Mouse (Mus musculus): ENCODE measurements around the gene Mrps2. TPM values are rescaled to one million over a fixed set of nuclear protein-coding genes. Genes with fewer than 3 reads are reported as not detected.
"Not testable (repeated sequence)": the region's sequence is repeated elsewhere in the genome, so short reads cannot be mapped to it uniquely, and the experiment has no call there.

Gene Mrps2
- polyA plus RNA-seq, 1 experiment from 2014 or later, result 67.8 TPM

GRCm38 (mm10) chr2:28451663-28452062 is 16.2 kb upstream of the Mrps2 start:
- peaks cover 13% of the 10 kb centered on the region for H3K27me3 ChIP-seq (ENCODE audit: low read depth, poor library complexity, severe bottlenecking)
- H3K27ac ChIP-seq (replicated peaks), result no peak overlapping the region
- peaks cover 43% of the 10 kb centered on the region for H3K36me3 ChIP-seq
- no peaks in the 10 kb centered on the region for H3K9me3 ChIP-seq (replicated peaks)
- WGBS, result 92% methylated on average over 11 of the region's 11 CpGs
- H3K4me3 ChIP-seq, result no peak overlapping the region
- H3K4me1 ChIP-seq, result peaks cover 14% of the 10 kb centered on the region
- DNase-seq (ENCODE audit: low spot score), result no peak

- H3K27ac ChIP-seq (replicated peaks), result no peak overlapping the region
- no peak overlapping the region for H3K4me3 ChIP-seq
- no peaks in the 10 kb centered on the region for H3K9me3 ChIP-seq (replicated peaks)
- 85% methylated on average over 6 of the region's 6 CpGs for WGBS
- no peak for DNase-seq (ENCODE audit: low spot score)
- H3K27me3 ChIP-seq (ENCODE audit: low read depth, poor library complexity, severe bottlenecking), result no peaks in the 10 kb centered on the region
- H3K4me1 ChIP-seq, result no peaks in the 10 kb centered on the region
- peaks cover 43% of the 10 kb centered on the region for H3K36me3 ChIP-seq
These were observed 14.3 kb upstream of the Mrps2 start for GRCm38 (mm10) chr2:28453539-28453938.

- peaks cover 21% of the 10 kb centered on the region for H3K36me3 ChIP-seq
- no peaks in the 10 kb centered on the region for H3K27me3 ChIP-seq (ENCODE audit: low read depth, poor library complexity, severe bottlenecking)
- 63% methylated on average over 1 of the region's 1 CpGs for WGBS
- H3K4me1 ChIP-seq, result no peaks in the 10 kb centered on the region
- no peaks in the 10 kb centered on the region for H3K9me3 ChIP-seq (replicated peaks)
- DNase-seq (ENCODE audit: low spot score), result no peak
- H3K27ac ChIP-seq (replicated peaks), result no peak overlapping the region
- H3K4me3 ChIP-seq, result no peak overlapping the region
These were observed 11.2 kb upstream of the Mrps2 start for GRCm38 (mm10) chr2:28456616-28457015.

- Histone ChIP-seq H3K27ac (replicated peaks) (no peak overlapping the region), H3K4me3 (no peak overlapping the region), H3K9me3 (replicated peaks) (no peaks in the 10 kb centered on the region), H3K36me3 (peaks cover 3% of the 10 kb centered on the region), H3K4me1 (peaks cover 23% of the 10 kb centered on the region), H3K27me3 (ENCODE audit: low read depth, poor library complexity, severe bottlenecking) (peaks cover 18% of the 10 kb centered on the region)
- WGBS, result 40% methylated on average over 3 of the region's 3 CpGs
- peak; percentile 62 for DNase-seq (ENCODE audit: low spot score)
These were observed 3.9 kb upstream of the Mrps2 start for GRCm38 (mm10) chr2:28463919-28464318.

GRCm38 (mm10) chr2:28464919-28465318 is 2.9 kb upstream of the Mrps2 start:
- Histone ChIP-seq H3K27me3 (ENCODE audit: low read depth, poor library complexity, severe bottlenecking) (peaks cover 18% of the 10 kb centered on the region), H3K9me3 (replicated peaks) (no peaks in the 10 kb centered on the region), H3K4me3 (no peak overlapping the region), H3K36me3 (peaks cover 13% of the 10 kb centered on the region), H3K27ac (replicated peaks) (no peak overlapping the region), H3K4me1 (peaks cover 25% of the 10 kb centered on the region)
- no peak for DNase-seq (ENCODE audit: low spot score)
- 86% methylated on average over 9 of the region's 9 CpGs for WGBS

- no peaks in the 10 kb centered on the region for H3K9me3 ChIP-seq (replicated peaks)
- 6% methylated on average over 25 of the region's 25 CpGs for WGBS
- DNase-seq (ENCODE audit: low spot score), result peak; percentile 78
- peaks cover 24% of the 10 kb centered on the region for H3K36me3 ChIP-seq
- peak within 1 kb of the TSS; percentile 63; the same call in 1 of the 2 replicates for H3K27ac ChIP-seq (replicated peaks)
- H3K27me3 ChIP-seq (ENCODE audit: low read depth, poor library complexity, severe bottlenecking), result peaks cover 18% of the 10 kb centered on the region
- peak within 1 kb of the TSS; percentile 48 for H3K4me3 ChIP-seq
- peaks cover 25% of the 10 kb centered on the region for H3K4me1 ChIP-seq
These were observed 1.9 kb upstream of the Mrps2 start, which contains the start of gene 1700007K13Rik for GRCm38 (mm10) chr2:28465836-28466518. 1700007K13Rik (minus strand) TSS chr2:28466332.

DNA sequence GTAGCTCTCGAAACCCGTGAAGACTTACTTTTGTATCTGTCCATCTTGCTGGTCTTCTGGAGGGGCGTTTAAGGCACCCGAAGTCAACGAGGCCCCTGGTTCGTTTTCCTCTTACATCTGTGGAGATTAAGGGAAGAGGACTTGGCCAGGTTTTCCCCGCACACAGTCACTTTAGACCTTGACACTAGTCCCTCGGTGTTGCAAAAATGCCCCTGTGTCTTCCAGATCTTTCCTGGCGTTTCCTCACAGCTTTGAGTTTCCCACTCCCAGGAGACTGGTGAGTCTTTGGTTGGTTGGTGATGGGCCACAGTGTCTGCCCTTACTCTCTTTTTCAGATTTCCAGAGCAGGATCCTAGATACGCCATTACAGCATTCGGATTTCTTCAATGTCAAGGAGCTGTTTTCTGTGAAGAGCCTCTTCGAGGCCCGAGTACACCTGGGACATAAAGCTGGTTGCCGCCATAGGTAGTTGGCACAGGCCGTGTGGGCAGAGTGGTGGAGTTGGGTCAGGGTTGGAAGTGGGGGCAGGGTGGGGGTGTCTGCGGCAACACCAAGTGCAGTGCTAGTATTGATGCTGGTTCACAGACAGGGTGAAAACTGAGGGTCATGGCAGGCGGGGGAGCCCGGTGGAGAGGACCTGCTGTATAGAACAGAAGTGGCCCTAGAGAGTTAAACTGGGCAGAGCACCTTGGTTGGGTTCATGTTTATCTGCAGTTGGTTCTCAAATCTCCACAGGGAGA is 790 bp downstream of the Mrps2 start:
- DNase-seq (ENCODE audit: low spot score), result no peak
- WGBS, result 53% methylated on average over 18 of the region's 18 CpGs
- peak overlapping the region; percentile 92 for H3K4me3 ChIP-seq
- peak overlapping the region; percentile 95 for H3K27ac ChIP-seq (replicated peaks)
- H3K9me3 ChIP-seq (replicated peaks), result no peaks in the 10 kb centered on the region; the same call in 1 of the 2 replicates
- peaks cover 18% of the 10 kb centered on the region for H3K27me3 ChIP-seq (ENCODE audit: low read depth, poor library complexity, severe bottlenecking)
- peaks cover 50% of the 10 kb centered on the region for H3K36me3 ChIP-seq
- peaks cover 25% of the 10 kb centered on the region for H3K4me1 ChIP-seq

DNA sequence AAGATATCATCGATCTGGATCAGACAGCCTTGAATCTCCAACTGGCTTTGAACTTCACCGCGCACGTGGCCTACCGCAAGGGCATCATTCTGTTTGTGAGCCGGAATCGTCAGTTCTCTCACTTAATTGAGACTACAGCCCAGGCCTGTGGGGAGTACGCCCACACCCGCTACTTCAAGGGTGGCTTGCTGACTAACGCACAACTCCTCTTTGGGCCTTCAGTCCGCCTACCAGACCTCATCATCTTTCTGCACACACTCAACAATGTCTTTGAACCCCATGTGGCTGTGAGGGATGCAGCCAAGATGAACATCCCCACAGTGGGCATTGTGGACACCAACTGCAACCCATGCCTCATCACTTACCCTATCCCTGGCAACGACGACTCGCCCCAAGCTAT is 1.6 kb downstream of the Mrps2 start:
- no peak for DNase-seq (ENCODE audit: low spot score)
- H3K4me1 ChIP-seq, result peaks cover 25% of the 10 kb centered on the region
- H3K36me3 ChIP-seq, result peaks cover 50% of the 10 kb centered on the region
- H3K4me3 ChIP-seq, result peak overlapping the region; percentile 92
- 95% methylated on average over 14 of the region's 14 CpGs for WGBS
- no peaks in the 10 kb centered on the region; the same call in 1 of the 2 replicates for H3K9me3 ChIP-seq (replicated peaks)
- H3K27me3 ChIP-seq (ENCODE audit: low read depth, poor library complexity, severe bottlenecking), result peaks cover 13% of the 10 kb centered on the region
- no peak overlapping the region for H3K27ac ChIP-seq (replicated peaks)

DNA sequence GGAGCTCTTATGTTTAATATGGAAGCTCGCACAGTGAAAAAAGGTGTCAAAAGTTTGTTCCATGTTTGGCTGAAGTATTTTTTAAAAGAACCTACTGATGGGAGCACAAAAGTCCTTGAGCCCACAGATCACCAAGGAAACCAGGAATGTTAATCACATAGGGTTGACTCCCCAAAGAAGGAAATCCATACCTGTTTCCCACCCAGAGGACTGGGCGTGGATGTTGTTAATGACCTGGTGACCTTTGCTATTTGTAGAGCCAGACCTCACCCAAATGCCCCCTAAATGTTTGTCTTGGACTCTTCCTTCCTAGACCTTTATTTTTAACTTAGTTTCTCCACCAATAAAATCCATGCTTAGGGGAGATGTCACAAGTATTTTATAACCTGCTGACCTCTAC is 2.7 kb downstream of the Mrps2 start:
- H3K27me3 ChIP-seq (ENCODE audit: low read depth, poor library complexity, severe bottlenecking), result peaks cover 1% of the 10 kb centered on the region; the same call in 1 of the 2 replicates
- no peak overlapping the region for H3K27ac ChIP-seq (replicated peaks)
- no peaks in the 10 kb centered on the region; the same call in 1 of the 2 replicates for H3K9me3 ChIP-seq (replicated peaks)
- no peak overlapping the region for H3K4me3 ChIP-seq
- WGBS, result 99% methylated on average over 2 of the region's 2 CpGs
- peaks cover 20% of the 10 kb centered on the region for H3K4me1 ChIP-seq
- DNase-seq (ENCODE audit: low spot score), result no peak
- peaks cover 50% of the 10 kb centered on the region for H3K36me3 ChIP-seq

DNA sequence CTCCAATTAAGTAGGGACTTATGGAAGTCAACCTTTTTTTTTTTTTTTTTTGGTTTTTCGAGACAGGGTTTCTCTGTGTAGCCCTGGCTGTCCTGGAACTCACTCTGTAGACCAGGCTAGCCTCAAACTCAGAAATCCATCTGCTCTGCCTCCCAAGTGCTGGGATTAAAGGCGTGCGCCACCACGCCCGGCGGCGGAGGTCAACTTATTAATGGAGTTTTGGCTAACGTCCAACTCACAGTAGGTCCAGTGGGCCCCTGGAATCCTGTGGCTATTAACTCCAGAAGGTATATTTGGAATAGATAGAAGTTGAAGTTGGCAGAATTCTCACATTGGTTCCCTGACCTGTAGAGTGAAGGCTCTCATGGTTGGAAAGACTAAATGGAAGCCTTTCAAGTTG is 4.1 kb downstream of the Mrps2 start:
- not testable (repeated sequence) for H3K27me3 ChIP-seq (ENCODE audit: low read depth, poor library complexity, severe bottlenecking); H3K9me3 ChIP-seq (replicated peaks)
- 94% methylated on average over 8 of the region's 8 CpGs for WGBS

GRCm38 (mm10) chr2:28477993-28478392 is 10.1 kb downstream of the Mrps2 start:
- H3K9me3 ChIP-seq (replicated peaks); H3K27ac ChIP-seq (replicated peaks): not testable (repeated sequence)
- 88% methylated on average over 5 of the region's 5 CpGs for WGBS

More for the DNA sequence above, 4.1 kb downstream of the Mrps2 start:
- H3K4me3 ChIP-seq; H3K27ac ChIP-seq (replicated peaks); H3K4me1 ChIP-seq; DNase-seq (ENCODE audit: low spot score): not testable (repeated sequence)
- H3K36me3 ChIP-seq, result peaks cover 50% of the 10 kb centered on the region

GRCm38 (mm10) chr2:28479208-28480204 is 11.6 kb downstream of the Mrps2 start:
- no peak for DNase-seq (ENCODE audit: low spot score)
- no peaks in the 10 kb centered on the region for H3K27me3 ChIP-seq (ENCODE audit: low read depth, poor library complexity, severe bottlenecking)
- H3K36me3 ChIP-seq, result no peaks in the 10 kb centered on the region
- 83% methylated on average over 20 of the region's 20 CpGs for WGBS
- H3K4me3 ChIP-seq, result no peak overlapping the region
- H3K27ac ChIP-seq (replicated peaks), result no peak overlapping the region
- H3K9me3 ChIP-seq (replicated peaks), result no peaks in the 10 kb centered on the region
- H3K4me1 ChIP-seq, result peaks cover 4% of the 10 kb centered on the region; the same call in 1 of the 2 replicates

More at GRCm38 (mm10) chr2:28477993-28478392, 10.1 kb downstream of the Mrps2 start:
- not testable (repeated sequence) for H3K27me3 ChIP-seq (ENCODE audit: low read depth, poor library complexity, severe bottlenecking); DNase-seq (ENCODE audit: low spot score); H3K4me1 ChIP-seq; H3K4me3 ChIP-seq; H3K36me3 ChIP-seq

Data from midbrain, embryonic 10.5 days (tissue).